Mouse (Mus musculus): ENCODE data around the gene Ryr3. TPM values are rescaled to one million over a fixed set of nuclear protein-coding genes. Genes with fewer than 3 reads are reported as not detected.
A peak's percentile ranks its signal among the peaks of the same experiment; 100 is the strongest.

Ryr3 gene
- polyA plus RNA-seq, 1 experiment: 5.3 TPM

- H3K79me2 ChIP-seq (ENCODE audit: control insufficient read depth, insufficient read depth): peaks cover 9% of the 10 kb centered on the region
- TF ChIP-seq MYOD1 (IDR thresholded peaks at IDR 0.05; ENCODE audit: control insufficient read depth in 1 of 3, insufficient read length in 2 of 3, low read depth in 2 of 3) (no peak), POLR2AphosphoS2 (IDR thresholded peaks at IDR 0.05; ENCODE audit: insufficient read length, low read depth) (no peak), MAX (IDR thresholded peaks at IDR 0.05; ENCODE audit: low read depth) (no peak), SRF (IDR thresholded peaks at IDR 0.05; ENCODE audit: control insufficient read depth, insufficient read length, low read depth) (no peak), CEBPB (IDR thresholded peaks at IDR 0.05; ENCODE audit: insufficient read depth, poor library complexity, severe bottlenecking) (no peak), TCF3 (IDR thresholded peaks at IDR 0.05; ENCODE audit: insufficient read length, low read depth) (no peak), TCF12 (IDR thresholded peaks at IDR 0.05; ENCODE audit: insufficient read depth, poor library complexity, severe bottlenecking) (no peak), REST (IDR thresholded peaks at IDR 0.05; ENCODE audit: insufficient read depth, insufficient read length) (no peak), E2F4 (IDR thresholded peaks at IDR 0.05; ENCODE audit: insufficient read depth) (no peak), USF1 (IDR thresholded peaks at IDR 0.05; ENCODE audit: low read depth) (no peak), MYOG (IDR thresholded peaks at IDR 0.05; ENCODE audit: control insufficient read depth in 1 of 3, insufficient read depth in 1 of 3, insufficient read length in 2 of 3, low read depth in 2 of 3) (no peak), POLR2A (IDR thresholded peaks at IDR 0.05; ENCODE audit: insufficient read length, low read depth) (no peak)
- H3K27me3 ChIP-seq (ENCODE audit: control insufficient read depth, insufficient read depth, insufficient read length): no peaks in the 10 kb centered on the region
- H3K4me2 ChIP-seq (ENCODE audit: low read depth): no peak overlapping the region
- H3K36me3 ChIP-seq (ENCODE audit: control insufficient read depth, insufficient read depth): no peaks in the 10 kb centered on the region
- no peak overlapping the region for H3ac ChIP-seq (ENCODE audit: control insufficient read depth, insufficient read length)
- H3K4me3 ChIP-seq: no peak overlapping the region
These were observed 40.6 kb downstream of the Ryr3 start for GRCm38 (mm10) chr2:113176337-113176736.

GRCm38 (mm10) chr2:113168096-113168495 lies 48.8 kb downstream of the Ryr3 start:
- H3K4me2 ChIP-seq (ENCODE audit: low read depth): no peak overlapping the region
- no peaks in the 10 kb centered on the region for H3K79me2 ChIP-seq (ENCODE audit: control insufficient read depth, insufficient read depth)
- H3K36me3 ChIP-seq (ENCODE audit: control insufficient read depth, insufficient read depth): no peaks in the 10 kb centered on the region
- no peak for TF ChIP-seq POLR2AphosphoS2 (IDR thresholded peaks at IDR 0.05; ENCODE audit: insufficient read length, low read depth)
- no peak for TF ChIP-seq POLR2A (IDR thresholded peaks at IDR 0.05; ENCODE audit: insufficient read length, low read depth)
- no peak for TF ChIP-seq TCF12 (IDR thresholded peaks at IDR 0.05; ENCODE audit: insufficient read depth, poor library complexity, severe bottlenecking)
- TF ChIP-seq TCF3 (IDR thresholded peaks at IDR 0.05; ENCODE audit: insufficient read length, low read depth): no peak
- no peak for TF ChIP-seq SRF (IDR thresholded peaks at IDR 0.05; ENCODE audit: control insufficient read depth, insufficient read length, low read depth)
- TF ChIP-seq CEBPB (IDR thresholded peaks at IDR 0.05; ENCODE audit: insufficient read depth, poor library complexity, severe bottlenecking): no peak
- TF ChIP-seq E2F4 (IDR thresholded peaks at IDR 0.05; ENCODE audit: insufficient read depth): no peak
- TF ChIP-seq REST (IDR thresholded peaks at IDR 0.05; ENCODE audit: insufficient read depth, insufficient read length): no peak
- no peak for TF ChIP-seq MAX (IDR thresholded peaks at IDR 0.05; ENCODE audit: low read depth)
- no peak for TF ChIP-seq MYOG (IDR thresholded peaks at IDR 0.05; ENCODE audit: control insufficient read depth in 1 of 3, insufficient read depth in 1 of 3, insufficient read length in 2 of 3, low read depth in 2 of 3)
- no peak for TF ChIP-seq MYOD1 (IDR thresholded peaks at IDR 0.05; ENCODE audit: control insufficient read depth in 1 of 3, insufficient read length in 2 of 3, low read depth in 2 of 3)
- no peak for TF ChIP-seq USF1 (IDR thresholded peaks at IDR 0.05; ENCODE audit: low read depth)
- no peaks in the 10 kb centered on the region for H3K27me3 ChIP-seq (ENCODE audit: control insufficient read depth, insufficient read depth, insufficient read length)
- H3ac ChIP-seq (ENCODE audit: control insufficient read depth, insufficient read length): no peak overlapping the region
- no peak overlapping the region for H3K4me3 ChIP-seq

- no peaks in the 10 kb centered on the region for H3K79me2 ChIP-seq (ENCODE audit: control insufficient read depth, insufficient read depth)
- no peaks in the 10 kb centered on the region for H3K36me3 ChIP-seq (ENCODE audit: control insufficient read depth, insufficient read depth)
- no peaks in the 10 kb centered on the region for H3K27me3 ChIP-seq (ENCODE audit: control insufficient read depth, insufficient read depth, insufficient read length)
- no peak overlapping the region for H3K4me2 ChIP-seq (ENCODE audit: low read depth)
- no peak overlapping the region for H3ac ChIP-seq (ENCODE audit: control insufficient read depth, insufficient read length)
- no peak overlapping the region for H3K4me3 ChIP-seq
- TF ChIP-seq TCF12 (IDR thresholded peaks at IDR 0.05; ENCODE audit: insufficient read depth, poor library complexity, severe bottlenecking) (no peak), MYOD1 (IDR thresholded peaks at IDR 0.05; ENCODE audit: control insufficient read depth in 1 of 3, insufficient read length in 2 of 3, low read depth in 2 of 3) (no peak), USF1 (IDR thresholded peaks at IDR 0.05; ENCODE audit: low read depth) (no peak), REST (IDR thresholded peaks at IDR 0.05; ENCODE audit: insufficient read depth, insufficient read length) (no peak), E2F4 (IDR thresholded peaks at IDR 0.05; ENCODE audit: insufficient read depth) (no peak), CEBPB (IDR thresholded peaks at IDR 0.05; ENCODE audit: insufficient read depth, poor library complexity, severe bottlenecking) (no peak), POLR2A (IDR thresholded peaks at IDR 0.05; ENCODE audit: insufficient read length, low read depth) (no peak)
These were observed 55.4 kb downstream of the Ryr3 start for GRCm38 (mm10) chr2:113161494-113161893.

GRCm38 (mm10) chr2:113137766-113138165 lies 79.1 kb downstream of the Ryr3 start:
- Histone ChIP-seq H3K79me2 (ENCODE audit: control insufficient read depth, insufficient read depth) (no peaks in the 10 kb centered on the region), H3K4me3 (no peak overlapping the region), H3K27me3 (ENCODE audit: control insufficient read depth, insufficient read depth, insufficient read length) (no peaks in the 10 kb centered on the region), H3K36me3 (ENCODE audit: control insufficient read depth, insufficient read depth) (no peaks in the 10 kb centered on the region), H3ac (ENCODE audit: control insufficient read depth, insufficient read length) (no peak overlapping the region), H3K4me2 (ENCODE audit: low read depth) (no peak overlapping the region)
- TF ChIP-seq MYOD1 (IDR thresholded peaks at IDR 0.05; ENCODE audit: control insufficient read depth in 1 of 3, insufficient read length in 2 of 3, low read depth in 2 of 3) (peak; percentile 58 to 79 (median 69)), REST (IDR thresholded peaks at IDR 0.05; ENCODE audit: insufficient read depth, insufficient read length) (no peak), MYOG (IDR thresholded peaks at IDR 0.05; ENCODE audit: control insufficient read depth in 1 of 3, insufficient read depth in 1 of 3, insufficient read length in 2 of 3, low read depth in 2 of 3) (peak in 2 of 3 experiments; percentile 53 to 70), TCF12 (IDR thresholded peaks at IDR 0.05; ENCODE audit: insufficient read depth, poor library complexity, severe bottlenecking) (peak; percentile 73)

- H3ac ChIP-seq (ENCODE audit: control insufficient read depth, insufficient read length): no peak overlapping the region
- H3K4me2 ChIP-seq (ENCODE audit: low read depth): no peak overlapping the region
- H3K4me3 ChIP-seq: no peak overlapping the region
- no peaks in the 10 kb centered on the region for H3K36me3 ChIP-seq (ENCODE audit: control insufficient read depth, insufficient read depth)
- TF ChIP-seq POLR2AphosphoS2 (IDR thresholded peaks at IDR 0.05; ENCODE audit: insufficient read length, low read depth) (no peak), USF1 (IDR thresholded peaks at IDR 0.05; ENCODE audit: low read depth) (no peak), MYOG (IDR thresholded peaks at IDR 0.05; ENCODE audit: control insufficient read depth in 1 of 3, insufficient read depth in 1 of 3, insufficient read length in 2 of 3, low read depth in 2 of 3) (no peak), MYOD1 (IDR thresholded peaks at IDR 0.05; ENCODE audit: control insufficient read depth in 1 of 3, insufficient read length in 2 of 3, low read depth in 2 of 3) (no peak), SRF (IDR thresholded peaks at IDR 0.05; ENCODE audit: control insufficient read depth, insufficient read length, low read depth) (no peak), REST (IDR thresholded peaks at IDR 0.05; ENCODE audit: insufficient read depth, insufficient read length) (no peak), TCF12 (IDR thresholded peaks at IDR 0.05; ENCODE audit: insufficient read depth, poor library complexity, severe bottlenecking) (no peak), MAX (IDR thresholded peaks at IDR 0.05; ENCODE audit: low read depth) (no peak), TCF3 (IDR thresholded peaks at IDR 0.05; ENCODE audit: insufficient read length, low read depth) (no peak)
- H3K27me3 ChIP-seq (ENCODE audit: control insufficient read depth, insufficient read depth, insufficient read length): no peaks in the 10 kb centered on the region
- no peaks in the 10 kb centered on the region for H3K79me2 ChIP-seq (ENCODE audit: control insufficient read depth, insufficient read depth)
These were observed 93.4 kb downstream of the Ryr3 start for GRCm38 (mm10) chr2:113123476-113123875.

All from myocyte (in vitro differentiated cells).